Mouse (Mus musculus) pancreas, adult 10 weeks (tissue): ENCODE results near the gene Lcn3. TPM values are rescaled to one million over a fixed set of nuclear protein-coding genes. Genes with fewer than 3 reads are reported as not detected.

ENCODE experiments used
- polyA plus RNA-seq: library from polyadenylated mRNA; stranded (reverse); fragments of 350-450 nt; fragmentation: Illumina TruSeq; extraction: RNeasy Lipid Tissue Mini Kit (QIAGEN cat#74804); gene quantifications from one replicate; pipeline ENCODE4 v1.2.3, GENCODE M21; 2015; ENCODE audit warnings: low read depth, low replicate concordance; ENCODE audit not compliant: insufficient read depth

Gene Lcn3
- polyA plus RNA-seq = not detected

DNA sequence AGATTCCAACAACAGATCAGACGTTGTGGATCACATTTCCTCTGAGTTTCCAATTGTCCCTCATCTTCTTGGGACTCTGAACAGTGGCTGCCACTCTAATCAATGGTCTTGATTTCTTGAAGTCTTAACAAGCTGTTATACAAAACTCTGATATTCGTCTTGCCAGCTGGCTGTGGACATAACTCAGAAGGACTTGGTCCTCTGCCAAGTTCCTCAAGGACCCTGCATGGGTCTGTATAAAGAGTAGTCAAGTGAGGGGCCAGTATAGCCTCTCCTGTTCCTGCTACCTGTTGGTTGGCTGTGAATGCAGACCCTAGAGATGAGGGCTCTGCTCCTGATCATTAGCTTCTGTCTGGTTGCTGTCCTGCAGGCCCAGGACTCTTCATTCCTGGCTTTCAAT, at the start of gene Lcn3:
Lcn3 (plus strand) TSS at position 301 of the 400 bp plus-strand sequence.

DNA sequence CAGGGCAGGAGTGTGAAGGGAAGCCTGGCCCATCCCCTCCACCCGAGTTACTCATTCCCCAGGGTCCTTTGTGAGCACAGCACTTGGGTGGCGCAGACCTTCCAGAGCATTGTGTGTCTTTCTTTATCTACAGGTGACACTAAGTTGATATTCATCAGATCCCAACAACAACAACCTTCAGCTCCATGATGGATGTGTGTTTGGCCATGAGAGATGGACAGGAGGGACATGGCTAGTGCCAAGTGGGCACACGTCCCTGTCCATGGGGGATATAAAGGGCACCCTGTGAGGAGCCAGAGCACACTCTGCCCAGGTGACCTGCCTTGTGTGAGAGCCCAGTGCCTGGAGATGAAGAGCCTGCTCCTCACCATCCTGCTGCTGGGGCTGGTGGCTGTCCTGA, 28.7 kb upstream of the Lcn3 start, which contains the start of gene Obp2b:
Obp2b (plus strand) TSS at position 301 of the 400 bp plus-strand sequence.

GRCm38 (mm10) chr2:25776717-25777116, 11.3 kb downstream of the Lcn3 start, which contains the start of gene Lcn11:
Gene Lcn11, plus strand, starts transcription at chr2:25777017.

GRCm38 (mm10) chr2:25781957-25782356, 16.6 kb downstream of the Lcn3 start, which contains the start of gene Gm13539:
Gene Gm13539, plus strand, starts transcription at chr2:25782257.

GRCm38 (mm10) chr2:25815748-25816147, 50.4 kb downstream of the Lcn3 start, which contains the start of gene Glt6d1:
Gene Glt6d1, minus strand, starts transcription at chr2:25815848.

Other genes starting within 250 kb of the Lcn3 start
- gene Traf2, start 218.6 kb upstream of the Lcn3 start, polyA plus RNA-seq = 5.1 TPM
- gene Edf1, start 207.7 kb upstream of the Lcn3 start, polyA plus RNA-seq = 66.9 TPM
- 2.6 TPM for gene Mamdc4, start 190.7 kb upstream of the Lcn3 start, polyA plus RNA-seq
- 9.9 TPM for gene Phpt1, start 190.3 kb upstream of the Lcn3 start, polyA plus RNA-seq
- gene Ajm1, start 183.8 kb upstream of the Lcn3 start, polyA plus RNA-seq = 0.63 TPM
- gene Rabl6, start 157.0 kb upstream of the Lcn3 start, polyA plus RNA-seq = 52.4 TPM
- gene Ccdc183, start 147.9 kb upstream of the Lcn3 start, polyA plus RNA-seq = not detected
- gene Tmem141, start 143.6 kb upstream of the Lcn3 start, polyA plus RNA-seq = 9.0 TPM
- 9.0 TPM for gene Fcna, start 137.5 kb upstream of the Lcn3 start, polyA plus RNA-seq
- not detected for gene Lcn8, start 112.4 kb upstream of the Lcn3 start, polyA plus RNA-seq
- not detected for gene Lcn5, start 107.6 kb upstream of the Lcn3 start, polyA plus RNA-seq
- gene Lcn6, start 88.8 kb upstream of the Lcn3 start, polyA plus RNA-seq = not detected
- not detected for gene Lcn10, start 82.8 kb upstream of the Lcn3 start, polyA plus RNA-seq
- not detected for gene Obp2a, start 65.5 kb upstream of the Lcn3 start, polyA plus RNA-seq
- 5.2 TPM for gene Bmyc, start 58.8 kb upstream of the Lcn3 start, polyA plus RNA-seq
- gene Obp2b, start 28.6 kb upstream of the Lcn3 start, polyA plus RNA-seq = not detected
- gene Lcn11, start 11.4 kb downstream of the Lcn3 start, polyA plus RNA-seq = not detected
- gene Gm13539, start 16.7 kb downstream of the Lcn3 start, polyA plus RNA-seq = not detected
- gene Glt6d1, start 50.3 kb downstream of the Lcn3 start, polyA plus RNA-seq = not detected
- gene Lcn9, start 57.6 kb downstream of the Lcn3 start, polyA plus RNA-seq = not detected
- not detected for gene Sohlh1, start 81.7 kb downstream of the Lcn3 start, polyA plus RNA-seq
- gene Kcnt1, start 98.2 kb downstream of the Lcn3 start, polyA plus RNA-seq = 0.18 TPM
- gene Camsap1, start 217.7 kb downstream of the Lcn3 start, polyA plus RNA-seq = 2.7 TPM